Mouse (Mus musculus) ES-Bruce4 (cell line): ENCODE measurements around the gene Thoc6.

Experiments used
- CTCF ChIP-seq: IDR thresholded peaks from one replicate; pipeline ENCODE4 v1.8.1; 2011; ENCODE audit warnings: low read depth, low read length
- EP300 ChIP-seq: IDR thresholded peaks from 2 replicates; pipeline ENCODE4 v1.6.1; 2011; ENCODE audit warnings: low read depth, low read length; ENCODE audit not compliant: insufficient read depth
- POLR2A ChIP-seq: IDR thresholded peaks from one replicate; pipeline ENCODE4 v1.8.1; 2011; ENCODE audit warnings: low read length; ENCODE audit not compliant: insufficient read depth

DNA sequence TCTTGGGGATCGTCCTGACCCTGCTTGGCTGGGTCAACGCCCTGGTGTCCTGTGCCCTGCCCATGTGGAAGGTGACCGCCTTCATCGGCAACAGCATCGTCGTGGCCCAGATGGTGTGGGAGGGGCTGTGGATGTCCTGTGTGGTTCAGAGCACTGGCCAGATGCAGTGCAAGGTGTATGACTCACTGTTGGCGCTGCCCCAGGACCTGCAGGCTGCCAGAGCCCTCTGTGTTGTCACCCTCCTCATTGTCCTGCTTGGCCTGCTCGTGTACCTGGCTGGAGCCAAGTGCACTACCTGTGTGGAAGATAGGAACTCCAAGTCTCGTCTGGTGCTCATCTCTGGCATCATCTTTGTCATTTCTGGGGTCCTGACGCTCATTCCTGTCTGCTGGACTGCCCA is 7.4 kb upstream of the Thoc6 start:
- TF ChIP-seq POLR2A (no peak), CTCF (no peak), EP300 (no peak)
